Mouse (Mus musculus): ENCODE measurements around the gene Farsa.

Farsa gene

DNA sequence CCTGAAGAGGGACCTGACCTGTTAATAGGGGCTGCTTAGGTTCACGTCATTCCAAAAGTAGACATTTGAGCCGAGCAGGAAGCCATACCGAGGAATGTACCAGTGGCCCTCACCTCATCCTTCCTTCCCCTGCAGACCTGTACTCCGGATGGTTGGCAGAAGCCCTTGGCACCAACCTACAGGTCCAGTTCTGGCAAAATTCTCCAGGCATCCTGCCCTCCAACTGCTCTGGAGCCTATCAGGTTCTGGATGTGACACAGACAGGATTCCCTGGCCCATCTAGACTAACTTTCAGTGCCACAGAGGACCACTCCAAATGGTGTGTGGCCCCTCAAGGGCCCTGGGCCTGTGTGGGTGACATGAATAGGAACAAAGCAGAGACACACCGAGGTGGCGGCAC, 53.8 kb downstream of the Farsa start:
- no peak for DNase-seq (ENCODE audit: low spot score in 2 of 2)

DNA sequence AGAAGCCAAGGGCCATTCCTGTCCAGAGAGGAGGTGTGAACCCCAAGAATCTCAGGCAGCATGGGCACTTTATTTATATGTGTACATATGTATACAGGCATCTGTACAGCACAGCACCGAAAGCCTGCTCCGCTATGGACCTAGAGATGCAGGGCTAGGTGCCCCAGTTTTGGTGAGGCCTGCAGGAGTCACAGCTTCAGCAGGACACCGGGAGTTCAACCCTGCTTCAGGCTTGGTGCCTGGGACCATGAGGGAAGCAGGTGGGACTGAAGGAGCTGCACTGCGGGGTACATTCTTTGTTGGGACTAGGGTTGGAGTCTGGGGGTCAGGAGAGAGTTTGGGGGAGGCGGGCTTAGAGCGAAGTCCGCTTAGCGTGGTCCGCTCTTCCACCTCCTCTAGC, 55.1 kb downstream of the Farsa start:
- DNase-seq (ENCODE audit: low spot score in 2 of 2), result no peak

DNA sequence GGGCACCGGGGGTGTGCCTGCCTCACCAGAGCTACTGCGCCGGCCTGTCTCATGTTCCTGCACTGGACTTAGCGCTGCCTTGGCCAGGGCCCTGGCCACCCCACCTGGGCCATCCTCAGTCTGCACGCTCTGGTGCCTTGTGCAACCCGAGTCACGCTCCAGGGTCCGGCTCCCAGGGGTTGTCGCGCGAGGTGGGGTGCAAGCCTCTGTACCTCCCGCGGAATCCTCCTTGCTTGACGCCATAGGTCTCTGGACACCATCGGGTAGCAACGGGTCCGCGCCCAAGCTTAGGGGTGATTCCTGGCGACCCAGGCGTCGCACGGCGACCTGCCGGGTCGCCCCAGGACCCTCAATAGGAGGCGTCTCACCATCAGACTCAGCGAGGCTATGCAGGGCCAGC, 55.6 kb downstream of the Farsa start:
- no peak for DNase-seq (ENCODE audit: low spot score in 2 of 2)

DNA sequence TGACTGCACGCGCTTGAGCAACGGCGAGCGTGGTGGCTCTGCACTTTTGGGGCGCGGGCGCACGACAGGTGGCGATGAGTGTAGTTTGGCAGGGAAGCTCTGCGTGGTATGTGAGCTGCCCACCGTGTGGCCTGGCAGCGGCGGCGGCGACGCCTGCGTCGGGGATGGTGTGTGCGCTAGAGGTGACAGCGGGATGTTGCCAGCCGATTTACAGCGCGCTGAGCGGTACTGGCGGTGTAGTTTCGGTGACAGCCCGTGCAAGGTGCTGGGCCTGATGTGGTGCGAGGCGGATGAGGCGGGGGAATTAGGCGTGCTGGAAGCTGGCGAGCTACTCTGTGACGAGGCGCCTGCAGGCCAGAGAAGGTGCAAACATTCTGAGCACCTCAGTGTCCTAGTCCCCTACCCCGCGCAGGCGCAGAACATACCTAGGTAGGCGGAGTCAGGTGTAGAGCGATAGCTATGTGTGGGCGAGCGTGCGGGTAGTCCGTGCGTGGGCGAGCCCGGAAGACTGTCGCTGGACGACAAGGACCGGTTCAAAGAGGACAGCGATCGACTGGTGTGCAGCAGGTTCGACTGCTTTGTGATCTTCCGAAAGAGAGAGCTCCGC, 56.2 kb downstream of the Farsa start:
- DNase-seq (ENCODE audit: low spot score in 2 of 2), result peak; percentile 64 to 73

DNA sequence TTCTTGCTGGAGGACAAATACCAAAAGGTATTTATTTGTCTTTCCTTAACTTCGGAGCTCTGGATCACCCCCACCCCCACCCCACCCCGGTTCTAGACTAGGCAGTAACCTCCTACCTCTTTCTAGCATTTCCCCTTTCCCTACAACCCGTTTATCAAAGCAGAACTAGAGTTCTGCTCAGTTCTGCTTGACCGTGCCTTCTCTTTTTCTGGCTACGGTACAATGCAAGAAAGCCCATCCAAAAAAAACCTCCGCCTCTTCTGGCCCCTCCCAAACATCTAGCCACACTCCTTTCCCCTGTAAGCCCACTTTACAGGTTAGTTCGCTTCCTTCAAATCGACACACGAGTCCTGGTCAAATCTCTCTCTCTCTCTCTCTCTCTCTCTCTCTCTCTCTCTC, 56.7 kb downstream of the Farsa start:
- DNase-seq (ENCODE audit: low spot score in 2 of 2), result no peak

DNA sequence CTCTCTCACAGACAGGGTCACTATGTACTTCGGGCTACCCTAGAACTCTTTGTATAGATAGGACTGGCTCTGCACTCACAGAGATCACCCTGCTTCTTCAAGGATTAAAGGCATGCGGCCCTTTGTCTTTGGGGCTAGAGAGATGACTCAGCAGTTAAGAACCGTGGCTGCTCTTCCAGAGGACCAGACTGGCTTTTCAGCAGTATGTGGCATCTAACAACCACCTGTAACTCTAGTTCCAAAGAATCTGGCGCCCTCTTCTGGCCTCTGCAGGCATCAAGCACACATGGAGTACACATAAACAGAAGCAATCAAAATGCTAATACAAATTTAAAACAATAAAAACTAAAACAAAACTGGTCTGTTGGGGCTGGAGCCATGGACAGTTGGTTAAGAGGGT, 57.2 kb downstream of the Farsa start:
- DNase-seq (ENCODE audit: low spot score in 2 of 2), result peak in 1 of 2 experiments; percentile 46

DNA sequence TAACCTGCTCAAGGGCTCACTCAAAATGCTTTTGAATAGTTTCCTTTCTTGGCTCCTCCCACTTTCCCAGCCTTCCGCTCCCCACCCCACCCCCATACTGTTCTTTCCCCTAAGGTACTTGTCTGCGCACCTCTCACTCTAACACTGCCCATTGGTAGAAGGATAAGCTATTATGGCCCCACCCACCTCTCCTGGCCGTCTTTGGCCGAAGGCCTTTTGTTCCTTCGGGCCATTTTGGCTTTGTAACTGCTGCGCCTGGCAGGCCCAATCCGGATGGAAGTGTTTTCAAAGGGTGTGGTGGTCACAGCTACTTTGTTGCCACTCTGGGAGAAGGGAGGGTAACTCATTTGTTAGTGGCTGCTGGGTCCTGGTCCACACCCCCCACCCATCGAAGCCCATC, 58.5 kb downstream of the Farsa start:
- no peak for DNase-seq (ENCODE audit: low spot score in 2 of 2)

DNA sequence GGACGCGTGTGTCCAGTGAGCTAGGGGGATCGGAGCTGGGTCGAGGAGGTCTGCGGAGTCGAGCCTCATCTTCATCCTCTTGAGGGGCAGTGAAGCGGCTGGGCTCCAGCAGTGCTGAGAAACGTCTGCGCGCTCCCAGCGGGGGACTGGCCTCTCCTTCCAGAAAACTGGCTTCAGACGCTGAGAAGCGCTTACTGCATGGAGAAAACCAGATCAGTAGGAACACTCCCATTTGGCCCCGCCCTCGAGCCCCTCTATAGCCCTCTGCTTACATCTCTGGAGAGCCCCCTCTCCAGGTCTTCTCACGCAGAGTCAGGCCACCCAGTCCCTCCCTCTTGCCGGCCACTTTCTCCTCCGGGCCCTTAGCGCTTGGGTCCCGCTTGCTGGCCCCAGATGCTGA, 61.0 kb downstream of the Farsa start:
- DNase-seq (ENCODE audit: low spot score in 2 of 2), result no peak

DNA sequence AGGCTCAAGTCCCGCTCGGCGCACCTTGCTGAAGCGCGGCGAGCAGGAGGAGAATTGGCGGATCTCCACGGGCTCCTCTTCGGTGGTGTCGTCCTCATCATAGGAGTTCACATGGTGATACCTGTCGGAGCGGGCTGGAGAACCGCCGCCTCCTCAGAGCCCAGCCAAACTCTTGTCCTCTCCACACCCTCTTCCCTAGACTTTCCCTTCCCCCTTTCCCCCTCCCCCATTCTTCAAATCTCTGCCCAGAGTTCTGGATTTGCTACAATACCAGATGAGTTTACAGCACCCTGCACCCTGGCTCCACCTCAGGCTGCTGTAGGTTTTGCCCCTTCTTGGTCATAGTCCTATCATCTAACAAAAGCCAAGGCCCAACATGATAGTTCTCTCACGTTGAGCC, 61.9 kb downstream of the Farsa start:
- DNase-seq (ENCODE audit: low spot score in 2 of 2), result no peak

All from right cerebral cortex, adult 2 months (tissue).